Mouse (Mus musculus) forebrain, postnatal 0 days (tissue): ENCODE measurements around the gene Slc17a4. TPM values are rescaled to one million over a fixed set of nuclear protein-coding genes. Genes with fewer than 3 reads are reported as not detected.
A peak's percentile ranks its signal among the peaks of the same experiment; 100 is the strongest.

Experiments
- ATAC-seq: fragments of 200-750 bp; cut with Nextera tagmentation; 2 replicates; pipeline ENCODE4 v1.8.0; 2017; ENCODE audit warnings: mild to moderate bottlenecking, moderate library complexity
- DNase-seq: peaks from one replicate; pipeline ENCODE4 v3.0.0-alpha.2; 2015
- H3K27ac ChIP-seq: fragments of 300-500 bp; sonication (generic); 2 replicates; pipeline ENCODE4 v1.5.1; 2014; ENCODE audit warnings: low read depth, mild to moderate bottlenecking, antibody characterized with exemption, low read length, moderate library complexity, mixed read lengths
- H3K27me3 ChIP-seq: fragments of 300-500 bp; sonication (generic); 2 replicates; pipeline ENCODE4 v1.6.1; 2014; ENCODE audit warnings: mild to moderate bottlenecking, low read length, mixed read lengths; ENCODE audit not compliant: insufficient read depth
- H3K36me3 ChIP-seq: fragments of 300-500 bp; sonication (generic); 2 replicates; pipeline ENCODE4 v1.6.1; 2014; ENCODE audit warnings: mild to moderate bottlenecking, moderate library complexity; ENCODE audit not compliant: insufficient read depth
- H3K4me1 ChIP-seq: fragments of 300-500 bp; sonication (generic); 2 replicates; pipeline ENCODE4 v1.6.1; 2014; ENCODE audit warnings: antibody characterized with exemption; ENCODE audit not compliant: insufficient read depth
- H3K4me2 ChIP-seq: fragments of 300-500 bp; sonication (generic); 2 replicates; pipeline ENCODE4 v1.6.1; 2014; ENCODE audit warnings: low read depth, mild to moderate bottlenecking, moderate library complexity
- H3K4me3 ChIP-seq: fragments of 300-500 bp; sonication (generic); 2 replicates; pipeline ENCODE4 v1.5.1; 2014; ENCODE audit warnings: low read depth, low read length, mixed read lengths
- H3K9ac ChIP-seq: fragments of 300-500 bp; sonication (generic); 2 replicates; pipeline ENCODE4 v1.6.1; 2014; ENCODE audit warnings: mild to moderate bottlenecking
- H3K9me3 ChIP-seq: fragments of 300-500 bp; sonication (generic); 2 replicates; pipeline ENCODE4 v1.6.1; 2016; ENCODE audit warnings: low read length
- CTCF ChIP-seq: sonication (generic); IDR thresholded peaks from 2 replicates; pipeline ENCODE4 v1.5.1; 2016; ENCODE audit warnings: antibody characterized with exemption, control low read depth, low read depth
- WGBS: fragments of 180-500 bp; shearing (Covaris S2); extraction: QIAGEN DNeasy Blood & Tissue Kit; methylation state at CpG from one replicate; pipeline ENCODE4 v1.1.7; 2014; 5-methylcytosine and 5-hydroxymethylcytosine counted together
- polyA plus RNA-seq: library from polyadenylated mRNA; unstranded; fragments of >200 nt; fragmentation: Nextera tagmentation; extraction: Ambion mirVana; gene quantifications from 2 replicates; pipeline ENCODE4 v1.2.1, GENCODE M21; 2015
- total RNA-seq: library from RNA; depleted of rRNA; stranded (reverse); fragments of >200 nt; gene quantifications from 2 replicates; pipeline ENCODE4 v1.2.3, GENCODE M21; 2014

Slc17a4 gene
- total and polyA plus RNA-seq, 2 experiments from 2014 or later, result not detected

DNA sequence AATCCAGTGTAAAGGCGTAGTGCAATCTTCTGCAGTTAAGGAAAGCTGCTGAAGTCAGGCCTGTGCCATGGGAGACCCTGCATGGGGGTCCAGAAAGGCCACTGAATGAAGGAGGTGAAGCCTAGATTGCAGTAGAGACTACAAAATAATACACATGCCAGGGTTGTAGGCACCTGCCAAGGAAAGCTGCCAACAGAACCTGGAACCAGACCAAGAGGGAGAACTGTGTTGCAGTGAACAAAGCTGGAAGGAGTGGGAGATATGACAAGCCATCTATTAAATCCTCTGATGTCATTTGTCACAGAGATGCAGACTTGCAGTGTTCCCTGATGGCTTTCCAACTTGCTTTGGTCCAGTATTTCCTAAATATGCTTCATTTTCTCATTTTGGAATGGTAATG lies 23.9 kb upstream of the Slc17a4 start:
- Histone ChIP-seq H3K27ac (no peak overlapping the region), H3K4me2 (no peak overlapping the region), H3K9me3 (no peaks in the 10 kb centered on the region), H3K9ac (no peak overlapping the region), H3K4me1 (no peaks in the 10 kb centered on the region), H3K27me3 (no peaks in the 10 kb centered on the region), H3K36me3 (no peaks in the 10 kb centered on the region), H3K4me3 (no peak overlapping the region)
- no peak; the same call in 1 of the 2 replicates for ATAC-seq
- WGBS, result 67% methylated on average over 1 of the region's 1 CpGs
- no peak for TF ChIP-seq CTCF
- DNase-seq, result peak; percentile 57

DNA sequence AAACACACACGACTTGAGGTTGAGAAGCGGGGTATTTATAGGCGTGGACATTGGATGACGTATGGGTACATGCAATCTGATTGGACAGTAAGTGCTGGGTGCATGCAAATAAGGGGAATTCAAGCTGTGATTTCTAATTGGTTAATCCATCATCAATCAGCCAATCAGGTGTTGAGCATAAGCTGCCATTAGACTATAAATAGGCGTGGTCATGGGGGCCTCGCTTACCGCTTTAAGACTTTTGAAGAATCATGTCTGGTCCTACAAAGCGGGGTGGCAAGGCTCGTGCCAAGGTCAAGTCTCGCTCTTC lies 19.4 kb upstream of the Slc17a4 start, which contains the start of gene Hist1h2aa:
Gene Hist1h2aa (plus strand): TSS at position 252 of the 310 bp plus-strand sequence.
- DNase-seq (no peak), ATAC-seq (no peak)
- H3K4me3 ChIP-seq, result no peak within 1 kb of the TSS
- H3K27ac ChIP-seq, result no peak within 1 kb of the TSS
- no peaks in the 10 kb centered on the region for H3K4me1 ChIP-seq
- H3K27me3 ChIP-seq, result no peaks in the 10 kb centered on the region
- no peak within 1 kb of the TSS for H3K9ac ChIP-seq
- no peaks in the 10 kb centered on the region for H3K9me3 ChIP-seq
- TF ChIP-seq CTCF, result no peak
- H3K4me2 ChIP-seq, result no peak within 1 kb of the TSS
- H3K36me3 ChIP-seq, result no peaks in the 10 kb centered on the region
- WGBS, result 96% methylated on average over 10 of the region's 10 CpGs

DNA sequence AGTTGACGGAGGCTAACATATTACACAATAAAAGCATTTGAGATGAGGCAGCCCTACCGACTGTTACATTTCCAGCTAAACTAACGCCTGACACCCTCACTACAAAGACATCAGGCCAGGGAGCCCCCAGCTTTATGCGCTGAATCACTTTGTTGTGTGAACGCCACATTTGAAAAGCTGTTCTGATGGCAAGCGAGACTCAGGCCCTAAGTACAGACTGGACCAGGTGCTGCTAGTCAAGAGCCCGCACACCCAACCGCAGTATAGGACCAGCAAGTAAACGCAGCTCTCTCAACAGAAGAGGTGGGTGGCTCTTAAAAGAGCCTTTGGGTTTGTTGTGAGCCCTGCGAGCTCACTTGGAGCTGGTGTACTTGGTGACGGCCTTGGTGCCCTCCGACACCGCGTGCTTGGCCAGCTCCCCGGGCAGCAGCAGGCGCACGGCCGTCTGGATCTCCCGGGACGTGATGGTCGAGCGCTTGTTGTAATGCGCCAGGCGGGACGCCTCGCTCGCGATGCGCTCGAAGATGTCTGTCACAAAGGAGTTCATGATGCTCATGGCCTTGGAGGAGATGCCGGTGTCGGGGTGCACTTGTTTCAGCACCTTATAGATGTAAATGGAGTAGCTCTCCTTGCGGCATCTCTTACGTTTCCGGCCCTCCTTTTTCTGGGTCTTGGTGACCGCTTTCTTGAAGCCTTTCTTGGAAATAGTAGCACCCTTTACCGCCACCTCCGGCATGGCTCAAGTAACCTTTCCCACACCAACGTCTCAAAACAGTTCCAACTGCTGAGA lies 18.8 kb upstream of the Slc17a4 start, which contains the start of gene Hist1h2ba:
Gene Hist1h2ba (minus strand): TSS at position 736 of the 790 bp plus-strand sequence.
- 95% methylated on average over 35 of the region's 39 CpGs for WGBS
- Histone ChIP-seq H3K27ac (no peak within 1 kb of the TSS), H3K27me3 (no peaks in the 10 kb centered on the region), H3K4me1 (no peaks in the 10 kb centered on the region), H3K4me3 (no peak within 1 kb of the TSS), H3K9me3 (no peaks in the 10 kb centered on the region), H3K36me3 (no peaks in the 10 kb centered on the region), H3K9ac (no peak within 1 kb of the TSS), H3K4me2 (no peak within 1 kb of the TSS)
- TF ChIP-seq CTCF, result no peak
- no peak for DNase-seq
- no peak for ATAC-seq

DNA sequence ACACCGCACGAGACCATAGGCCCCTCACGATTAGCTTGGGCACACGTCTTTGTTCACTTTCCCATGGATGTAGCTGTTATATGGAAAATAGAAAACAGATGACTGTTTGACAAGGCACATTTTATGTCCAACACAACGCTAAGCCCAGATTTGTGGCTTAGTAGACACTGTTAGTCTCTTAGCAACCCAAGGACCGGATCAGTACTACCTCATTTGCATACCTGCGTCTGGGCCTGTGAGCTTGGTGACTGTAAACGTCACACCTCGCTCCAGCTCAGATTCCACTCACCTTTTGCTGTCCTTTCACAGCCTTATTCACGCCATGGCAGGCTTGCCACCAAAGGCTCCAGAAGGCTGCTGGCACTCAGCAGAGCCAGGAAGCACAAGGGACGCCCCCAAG lies 16.1 kb upstream of the Slc17a4 start:
- H3K4me1 ChIP-seq, result no peaks in the 10 kb centered on the region
- ATAC-seq (no peak), DNase-seq (no peak)
- WGBS, result 78% methylated on average over 11 of the region's 11 CpGs
- H3K27me3 ChIP-seq, result no peaks in the 10 kb centered on the region
- no peak overlapping the region for H3K27ac ChIP-seq
- H3K36me3 ChIP-seq, result no peaks in the 10 kb centered on the region
- no peaks in the 10 kb centered on the region for H3K9me3 ChIP-seq
- no peak overlapping the region for H3K4me3 ChIP-seq
- H3K9ac ChIP-seq, result no peak overlapping the region
- TF ChIP-seq CTCF, result no peak
- no peak overlapping the region for H3K4me2 ChIP-seq

DNA sequence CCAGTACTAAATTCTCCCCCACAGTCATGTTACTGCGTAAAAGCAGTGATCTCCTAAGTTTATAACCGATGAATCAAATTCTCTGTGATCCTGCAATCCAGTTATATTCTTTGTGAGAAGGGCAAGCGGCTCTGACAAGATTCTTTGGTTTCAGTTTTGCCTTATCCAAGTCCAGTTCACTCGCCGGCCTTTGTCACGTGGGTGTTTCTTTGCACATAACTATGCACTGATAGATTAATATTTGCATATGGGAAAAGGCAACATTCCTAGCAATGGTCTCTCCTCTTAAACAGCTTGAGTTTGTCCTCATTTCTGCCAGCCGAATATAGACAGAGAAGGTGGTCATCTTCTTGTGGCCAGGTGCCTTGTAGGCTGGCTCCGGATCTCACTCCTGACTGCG lies 15.7 kb upstream of the Slc17a4 start:
- ATAC-seq (no peak), DNase-seq (no peak)
- Histone ChIP-seq H3K9me3 (no peaks in the 10 kb centered on the region), H3K9ac (no peak overlapping the region), H3K27me3 (no peaks in the 10 kb centered on the region), H3K4me1 (no peaks in the 10 kb centered on the region), H3K4me3 (no peak overlapping the region), H3K36me3 (no peaks in the 10 kb centered on the region), H3K4me2 (no peak overlapping the region), H3K27ac (no peak overlapping the region)
- 94% methylated on average over 9 of the region's 9 CpGs for WGBS
- TF ChIP-seq CTCF, result no peak

DNA sequence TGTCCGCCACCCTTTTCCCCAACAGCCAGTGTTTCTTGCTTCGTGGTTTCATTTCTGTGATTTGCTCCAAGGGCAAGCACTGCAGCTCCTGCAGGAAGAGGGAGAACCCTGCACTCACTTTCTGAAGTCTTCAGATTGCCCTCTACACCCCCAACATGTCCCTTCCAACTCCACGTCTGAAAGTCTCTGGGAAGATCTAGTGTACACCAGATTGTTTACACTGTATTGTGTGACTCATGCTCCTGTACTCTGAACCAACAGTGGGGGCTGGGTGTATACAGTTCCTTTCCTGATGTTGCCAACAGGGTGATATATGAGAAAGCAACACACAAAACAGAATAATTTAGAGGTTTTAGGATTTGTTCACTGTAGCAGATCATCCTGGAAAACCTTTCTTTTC lies 13.8 kb upstream of the Slc17a4 start:
- no peak overlapping the region for H3K4me3 ChIP-seq
- H3K9ac ChIP-seq, result no peak overlapping the region
- H3K27ac ChIP-seq, result no peak overlapping the region
- no peaks in the 10 kb centered on the region for H3K4me1 ChIP-seq
- DNase-seq (no peak), ATAC-seq (no peak)
- no peak for TF ChIP-seq CTCF
- no peaks in the 10 kb centered on the region for H3K27me3 ChIP-seq
- H3K4me2 ChIP-seq, result no peak overlapping the region
- 66% methylated on average over 3 of the region's 3 CpGs for WGBS
- H3K36me3 ChIP-seq, result no peaks in the 10 kb centered on the region
- H3K9me3 ChIP-seq, result no peaks in the 10 kb centered on the region

DNA sequence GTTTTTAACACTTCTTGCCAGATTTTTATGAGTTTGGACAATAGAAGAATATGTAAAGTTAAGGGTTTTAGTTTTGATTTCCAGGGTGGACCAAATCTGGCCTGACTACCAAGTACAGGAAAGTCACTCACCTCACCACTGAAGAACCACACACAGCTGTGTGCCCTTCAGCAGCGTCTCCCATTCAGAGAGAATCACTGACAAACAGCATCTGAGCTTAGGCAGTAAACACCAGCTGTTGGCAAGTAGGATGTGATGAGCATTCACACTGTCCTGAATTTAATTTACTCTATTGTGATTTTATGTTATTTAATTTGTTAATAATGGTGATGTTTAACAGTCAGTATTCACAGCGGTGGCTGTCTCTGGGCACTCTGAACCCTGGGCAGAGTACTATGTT lies 11.0 kb upstream of the Slc17a4 start:
- 50% methylated on average over 2 of the region's 2 CpGs for WGBS
- Histone ChIP-seq H3K4me3 (no peak overlapping the region), H3K4me2 (no peak overlapping the region), H3K4me1 (no peaks in the 10 kb centered on the region), H3K27me3 (no peaks in the 10 kb centered on the region), H3K36me3 (no peaks in the 10 kb centered on the region), H3K9me3 (no peaks in the 10 kb centered on the region), H3K27ac (no peak overlapping the region), H3K9ac (no peak overlapping the region)
- ATAC-seq (peak; percentile 70), DNase-seq (no peak)
- no peak for TF ChIP-seq CTCF
